ENCODE assay signal across 8 mouse cellular contexts in genomic region chr6:115717101-115717652, GRCm38 (mm10). TPM values are rescaled to one million over a fixed set of nuclear protein-coding genes. Genes with fewer than 3 reads are reported as not detected.
DNase-seq lines count a peak whose midpoint lies in the region; ATAC-seq and TF ChIP-seq lines count a peak whose summit lies in the region.

No protein-coding gene starts in this region.

- intact Hi-C loops in heart, postnatal 14 days (cut with DNase I), result no loop called here

- no peaks in the 10 kb centered on the region for H3K36me3 ChIP-seq in CH12.LX (replicated peaks in 1 of 2; ENCODE audit: control insufficient read depth in 1 of 2, insufficient read depth in 1 of 2, low read length in 1 of 2)
- no peaks in the 10 kb centered on the region for H3K36me3 ChIP-seq in forebrain, embryonic 12.5 days (replicated peaks)
- H3K36me3 ChIP-seq in midbrain, embryonic 11.5 days (ENCODE audit: control insufficient read depth, insufficient read depth, low read length), result no peaks in the 10 kb centered on the region

- no peak for TF ChIP-seq RAD21 in CH12.LX (IDR thresholded peaks at IDR 0.05; ENCODE audit: low read depth, low read length)

- dilution Hi-C loops in CH12.LX (cut with MboI; ENCODE audit: extremely low pct_ligation_motif_present, extremely low pct_unique_long_range_greater_than_20kb, low sequenced_read_pairs), result no loop called here

- H3K4me2 ChIP-seq in CH12.LX (ENCODE audit: insufficient read depth, low read depth, poor library complexity, severe bottlenecking), result peak overlapping the region; percentile 35; the same call in 1 of the 2 replicates
- peak overlapping the region; percentile 44 for H3K4me2 ChIP-seq in forebrain, embryonic 12.5 days
- H3K4me2 ChIP-seq in midbrain, embryonic 11.5 days, result peak overlapping the region; percentile 36

- TF ChIP-seq POLR2A in CH12.LX (IDR thresholded peaks at IDR 0.05; ENCODE audit: low read depth, low read length), result no peak

- H3K27ac ChIP-seq in CH12.LX (ENCODE audit: insufficient read depth, low read depth), result no peak overlapping the region
- no peak overlapping the region; the same call in 1 of the 2 replicates for H3K27ac ChIP-seq in forebrain, embryonic 12.5 days
- no peak overlapping the region for H3K27ac ChIP-seq in midbrain, embryonic 11.5 days (ENCODE audit: low read depth, low read length)

- no peak for TF ChIP-seq CTCF in CH12.LX (conservative IDR thresholded peaks at IDR 0.05 in 1 of 2, IDR thresholded peaks at IDR 0.05 in 1 of 2; ENCODE audit: low read depth in 2 of 2, low read length in 2 of 2)

- 14% methylated on average over 8 of the region's 8 CpGs for WGBS in forebrain, embryonic 12.5 days
- 18% methylated on average over 8 of the region's 8 CpGs for WGBS in midbrain, embryonic 11.5 days

- peak; percentile 57; the same call in 1 of the 2 replicates for ATAC-seq in forebrain, embryonic 12.5 days (ENCODE audit: low FRiP score)
- ATAC-seq in midbrain, embryonic 11.5 days (ENCODE audit: low FRiP score), result peak; percentile 45; the same call in 1 of the 2 replicates
- ATAC-seq in frontal cortex, adult (ENCODE audit: low TSS enrichment), result no peak

- H3K9ac ChIP-seq in CH12.LX (ENCODE audit: insufficient read depth, low read depth), result no peak overlapping the region
- no peak overlapping the region for H3K9ac ChIP-seq in forebrain, embryonic 12.5 days
- peak overlapping the region; percentile 24; the same call in 1 of the 2 replicates for H3K9ac ChIP-seq in midbrain, embryonic 11.5 days (ENCODE audit: low read length)

- no peaks in the 10 kb centered on the region for H3K79me2 ChIP-seq in CH12.LX (replicated peaks; ENCODE audit: control insufficient read depth, extremely low read depth, insufficient read depth, poor library complexity, severe bottlenecking)

- H3K27me3 ChIP-seq in CH12.LX (replicated peaks), result no peaks in the 10 kb centered on the region
- H3K27me3 ChIP-seq in forebrain, embryonic 12.5 days, result no peaks in the 10 kb centered on the region
- no peaks in the 10 kb centered on the region for H3K27me3 ChIP-seq in midbrain, embryonic 11.5 days (ENCODE audit: control insufficient read depth, insufficient read depth, low read length)

- H3K9me3 ChIP-seq in CH12.LX (replicated peaks; ENCODE audit: low read length), result no peaks in the 10 kb centered on the region
- H3K9me3 ChIP-seq in forebrain, embryonic 12.5 days, result no peaks in the 10 kb centered on the region
- H3K9me3 ChIP-seq in midbrain, embryonic 11.5 days (ENCODE audit: control insufficient read depth, low read length), result no peaks in the 10 kb centered on the region

- peaks cover 5 to 29% of the 10 kb centered on the region in 2 experiments; a peak in 3 of 4 replicates for H3K4me1 ChIP-seq in CH12.LX (ENCODE audit: control insufficient read depth in 1 of 2, insufficient read depth in 2 of 2)
- peaks cover 16% of the 10 kb centered on the region for H3K4me1 ChIP-seq in forebrain, embryonic 12.5 days
- peaks cover 5% of the 10 kb centered on the region for H3K4me1 ChIP-seq in midbrain, embryonic 11.5 days (ENCODE audit: control insufficient read depth, insufficient read depth, low read length)

- in situ Hi-C loops in CH12.LX (cut with MboI; ENCODE audit: low pct_ligation_motif_present, low pct_unique_long_range_greater_than_20kb, low sequenced_read_pairs), result no loop called here

- no peak overlapping the region for H3K4me3 ChIP-seq in CH12.LX (replicated peaks in 1 of 3; ENCODE audit: low read depth in 2 of 3, low read length in 2 of 3, poor library complexity in 1 of 3)
- 0 out of 2 replicates have a peak overlapping the region, but pooled peaks have one; percentile 6 for H3K4me3 ChIP-seq in forebrain, embryonic 12.5 days (replicated peaks)
- H3K4me3 ChIP-seq in midbrain, embryonic 11.5 days (ENCODE audit: low read depth, low read length), result no peak overlapping the region

- peak; percentile 33 for DNase-seq in CH12.LX (ENCODE audit: extremely low read depth)
- peak; percentile 62 to 65 for DNase-seq in heart, postnatal 14 days
- peak; percentile 10 to 63 for DNase-seq in kidney, postnatal 25 days
- peak; percentile 88 for DNase-seq in midbrain, embryonic 11.5 days (ENCODE audit: low spot score, missing footprints)
- peak; percentile 55 for DNase-seq in thymus, postnatal 14 days
- DNase-seq in cerebellum, adult 9-10 months, result no peak

- TF ChIP-seq EP300 in CH12.LX (IDR thresholded peaks at IDR 0.05; ENCODE audit: low read length), result no peak

TF ChIP-seq in CH12.LX, 34 proteins besides CTCF, POLR2A, EP300 and RAD21:
- TF ChIP-seq NRF1 (IDR thresholded peaks at IDR 0.05; ENCODE audit: low read depth, low read length) (no peak), ELF1 (IDR thresholded peaks at IDR 0.05; ENCODE audit: low read depth, low read length) (no peak), ZNF384 (IDR thresholded peaks at IDR 0.05; ENCODE audit: low read depth, low read length) (no peak), CHD1 (IDR thresholded peaks at IDR 0.05; ENCODE audit: low read depth, low read length) (no peak), BHLHE40 (IDR thresholded peaks at IDR 0.05; ENCODE audit: low read depth, low read length) (no peak), IRF4 (IDR thresholded peaks at IDR 0.05; ENCODE audit: low read depth, low read length) (no peak), TCF12 (IDR thresholded peaks at IDR 0.05; ENCODE audit: low read depth, low read length) (no peak), POLR2AphosphoS2 (IDR thresholded peaks at IDR 0.05; ENCODE audit: low read depth, low read length) (no peak), TBP (conservative IDR thresholded peaks at IDR 0.05; ENCODE audit: low read depth, low read length) (no peak), GABPA (IDR thresholded peaks at IDR 0.05; ENCODE audit: insufficient replicate concordance, low read depth, low read length) (no peak), SMC3 (IDR thresholded peaks at IDR 0.05; ENCODE audit: low read depth, low read length) (no peak), MYC (IDR thresholded peaks at IDR 0.05; ENCODE audit: low read depth, low read length) (no peak), NELFE (IDR thresholded peaks at IDR 0.05; ENCODE audit: low read depth, low read length) (no peak), JUN (IDR thresholded peaks at IDR 0.05; ENCODE audit: insufficient read depth, low read depth, low read length) (no peak), HCFC1 (IDR thresholded peaks at IDR 0.05; ENCODE audit: low read depth, low read length) (no peak), UBTF (IDR thresholded peaks at IDR 0.05; ENCODE audit: low read depth, low read length) (no peak), MAX (IDR thresholded peaks at IDR 0.05; ENCODE audit: low read length) (no peak), ZC3H11A (IDR thresholded peaks at IDR 0.05; ENCODE audit: low read depth, low read length) (no peak)

RNA-seq across cellular contexts. Expression of gene Raf1, which starts 40.7 kb away (rescaled TPM):
- total RNA-seq in CH12.LX (2012; rRNA removed) (59.8 and 61.7 TPM in 2 replicates), CH12.LX (2014; rRNA removed) (76.8 and 79.2 TPM in 2 replicates)
- polyA plus RNA-seq in CH12.LX (2012; ENCODE audit: insufficient read length, low read depth), result 53.5 and 63.2 TPM in 2 replicates
- 155 and 156 TPM in 2 replicates for polyA plus RNA-seq in forebrain, embryonic 12.5 days (2016; fragmentation: Nextera tagmentation; extraction: Ambion mirVana)
- 100 to 1,000 TPM; 106 to 112 TPM for total RNA-seq in heart, postnatal 14 days (2021)
- polyA plus RNA-seq in midbrain, embryonic 11.5 days (2014; fragmentation: Nextera tagmentation; extraction: Ambion mirVana), result 141 and 146 TPM in 2 replicates

RNA-seq across cellular contexts. Expression of gene Tmem40, which starts 45.0 kb away (rescaled TPM):
- not detected in 2 replicates for total RNA-seq in CH12.LX (2012; rRNA removed)
- not detected in 2 replicates for total RNA-seq in CH12.LX (2014; rRNA removed)
- polyA plus RNA-seq in CH12.LX (2012; ENCODE audit: insufficient read length, low read depth), result not detected in 2 replicates
- polyA plus RNA-seq in forebrain, embryonic 12.5 days (2016; fragmentation: Nextera tagmentation; extraction: Ambion mirVana), result 0.87 and 1.1 TPM in 2 replicates
- under 1 TPM in 1 of 2 experiments, not detected in 1; 0.36 TPM for total RNA-seq in heart, postnatal 14 days (2021)
- polyA plus RNA-seq in midbrain, embryonic 11.5 days (2014; fragmentation: Nextera tagmentation; extraction: Ambion mirVana), result 1.4 and 2.1 TPM in 2 replicates

RNA-seq across cellular contexts. Expression of gene Cand2, which starts 57.2 kb away (rescaled TPM):
- total RNA-seq in CH12.LX (2012; rRNA removed) (7.8 and 8.5 TPM in 2 replicates), CH12.LX (2014; rRNA removed) (3.6 and 3.9 TPM in 2 replicates)
- 14.2 and 17.1 TPM in 2 replicates for polyA plus RNA-seq in CH12.LX (2012; ENCODE audit: insufficient read length, low read depth)
- polyA plus RNA-seq in forebrain, embryonic 12.5 days (2016; fragmentation: Nextera tagmentation; extraction: Ambion mirVana), result 40.8 and 43.1 TPM in 2 replicates
- 10 to 100 TPM; 64.5 to 71.6 TPM for total RNA-seq in heart, postnatal 14 days (2021)
- polyA plus RNA-seq in midbrain, embryonic 11.5 days (2014; fragmentation: Nextera tagmentation; extraction: Ambion mirVana), result 24.6 and 27.5 TPM in 2 replicates
